Mouse (Mus musculus): ENCODE results near the gene Pink1.

DNA sequence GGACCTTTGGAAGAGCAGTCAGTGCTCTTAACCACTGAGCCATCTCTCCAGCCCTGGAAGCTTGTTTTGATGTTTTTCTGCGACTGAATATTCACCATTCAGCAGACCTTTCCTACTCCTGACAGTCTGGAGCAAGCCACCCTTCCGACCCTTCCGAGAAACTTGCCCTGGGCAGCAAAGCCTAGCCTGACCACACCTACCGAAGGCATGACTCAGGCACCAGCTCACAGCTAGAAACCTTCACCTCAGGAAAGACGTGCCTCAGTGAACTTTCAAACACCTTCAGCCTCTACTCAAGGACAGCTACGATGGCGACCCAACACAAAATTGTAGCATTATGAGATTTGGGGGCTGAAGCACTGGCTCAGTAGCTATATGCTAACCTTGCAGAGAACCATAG, 36.8 kb upstream of the Pink1 start:
- no peak for TF ChIP-seq CTCF (IDR thresholded peaks at IDR 0.05; ENCODE audit: insufficient read depth, low read length)
- TF ChIP-seq POLR2A (IDR thresholded peaks at IDR 0.05; ENCODE audit: borderline replicate concordance, extremely low read depth, low read depth, low read length), result no peak

Data from lung, adult 2 months (tissue).